Mouse (Mus musculus) liver, embryonic 14.5 days (tissue): ENCODE measurements at regions not wholly inside any gene's neighbourhood (a gene's known extent, or its start where the extent isn't known, plus 50 kb on each side); places are given as distances from the start of the nearest gene placed in this dataset.

Source experiments
- ATAC-seq: fragments of 200-750 bp; cut with Nextera tagmentation; 2 replicates; pipeline ENCODE4 v1.8.0; 2017; ENCODE audit warnings: moderate number of reproducible peaks, mild to moderate bottlenecking, moderate library complexity; ENCODE audit not compliant: insufficient read depth
- DNase-seq, 3 experiments: peaks; one replicate each; pipeline ENCODE4 v3.0.0-alpha.2; 2012 to 2013; ENCODE audit warnings: low read depth in 3 of 3, low spot score in 3 of 3
- H3K27ac ChIP-seq: fragments of 300-500 bp; sonication (generic); 2 replicates; pipeline ENCODE4 v1.5.1; 2014; ENCODE audit warnings: moderate library complexity, mild to moderate bottlenecking, control low read depth, inconsistent platforms
- H3K27me3 ChIP-seq: fragments of 300-500 bp; sonication (generic); 2 replicates; pipeline ENCODE4 v1.6.1; 2014; ENCODE audit warnings: mild to moderate bottlenecking, low read length, moderate library complexity; ENCODE audit not compliant: control insufficient read depth, insufficient read depth
- H3K36me3 ChIP-seq: fragments of 300-500 bp; sonication (generic); replicated peaks from 2 replicates; pipeline ENCODE4 v1.6.1; 2014; ENCODE audit warnings: low read depth; ENCODE audit not compliant: control insufficient read depth, insufficient read depth
- H3K4me1 ChIP-seq, 2 experiments: fragments of 200-500 bp in 1 of 2; fragments of 300-500 bp in 1 of 2; sonication (generic) in 1 of 2; replicated peaks; 2 replicates each; pipeline ENCODE4 v1.6.1; 2012 to 2014; ENCODE audit warnings: antibody characterized with exemption in 1 of 2, inconsistent platforms in 1 of 2, low read length in 1 of 2; ENCODE audit not compliant: control insufficient read depth in 2 of 2, insufficient read depth in 2 of 2
- H3K4me2 ChIP-seq: fragments of 300-500 bp; sonication (generic); 2 replicates; pipeline ENCODE4 v1.6.1; 2014; ENCODE audit warnings: low read depth, mild to moderate bottlenecking, control low read depth, moderate library complexity
- H3K4me3 ChIP-seq, 2 experiments: fragments of 200-500 bp in 1 of 2; fragments of 300-500 bp in 1 of 2; sonication (generic) in 1 of 2; 2 replicates each; pipeline ENCODE4 v1.5.1; 2012 to 2014; ENCODE audit warnings: low read depth in 2 of 2, low read length in 2 of 2, mild to moderate bottlenecking in 2 of 2, control low read depth in 1 of 2, inconsistent platforms in 1 of 2, moderate library complexity in 1 of 2; ENCODE audit not compliant: insufficient read depth in 1 of 2
- H3K9ac ChIP-seq: fragments of 300-500 bp; sonication (generic); replicated peaks from 2 replicates; pipeline ENCODE4 v1.6.1; 2014; ENCODE audit warnings: mild to moderate bottlenecking, control low read depth, moderate library complexity
- H3K9me3 ChIP-seq: fragments of 300-500 bp; sonication (generic); 2 replicates; pipeline ENCODE4 v1.6.1; 2016; ENCODE audit warnings: low read length, mixed read lengths; ENCODE audit not compliant: control insufficient read depth
- CTCF ChIP-seq: IDR thresholded peaks from 2 replicates; pipeline ENCODE4 v1.5.1; 2016; ENCODE audit warnings: antibody characterized with exemption, low read depth, control low read depth
- EP300 ChIP-seq: IDR thresholded peaks from 2 replicates; pipeline ENCODE4 v1.6.1; 2016; ENCODE audit warnings: antibody characterized with exemption, low read depth
- WGBS: fragments of 180-500 bp; shearing (Covaris S2); extraction: QIAGEN DNeasy Blood & Tissue Kit; methylation state at CpG from one replicate; pipeline ENCODE4 v1.1.7; 2014; ENCODE audit not compliant: insufficient replicate concordance; 5-methylcytosine and 5-hydroxymethylcytosine counted together

- Histone ChIP-seq H3K9me3 (no peaks in the 10 kb centered on the region), H3K36me3 (no peaks in the 10 kb centered on the region), H3K9ac (no peak overlapping the region), H3K4me3 (no peak overlapping the region), H3K27me3 (no peaks in the 10 kb centered on the region), H3K4me2 (no peak overlapping the region), H3K27ac (no peak overlapping the region), H3K4me1 (peaks cover 0 to 6% of the 10 kb centered on the region in 2 experiments; a peak in 1 of 4 replicates)
- peak; percentile 33; the same call in 1 of the 2 replicates for ATAC-seq
- DNase-seq: no peak
- 49% methylated on average over 1 of the region's 1 CpGs for WGBS
- TF ChIP-seq EP300 (no peak), CTCF (no peak)
Measured at GRCm38 (mm10) chr1:76050264-76050663, 504.2 kb downstream of the Slc4a3 start.

- WGBS: 64% methylated on average over 10 of the region's 10 CpGs
- ATAC-seq: no peak
Measured at GRCm38 (mm10) chr1:76053378-76054171, 507.5 kb downstream of the Slc4a3 start.

GRCm38 (mm10) chr1:76065783-76066182 is 519.7 kb downstream of the Slc4a3 start:
- H3K4me3 ChIP-seq: no peak overlapping the region
- no peaks in the 10 kb centered on the region for H3K4me1 ChIP-seq
- H3K36me3 ChIP-seq: no peaks in the 10 kb centered on the region
- H3K9me3 ChIP-seq: no peaks in the 10 kb centered on the region
- 64% methylated on average over 6 of the region's 6 CpGs for WGBS
- no peak overlapping the region for H3K27ac ChIP-seq
- H3K9ac ChIP-seq: no peak overlapping the region
- no peak overlapping the region for H3K4me2 ChIP-seq
- no peaks in the 10 kb centered on the region for H3K27me3 ChIP-seq
- DNase-seq (no peak), ATAC-seq (no peak)
- TF ChIP-seq EP300 (no peak), CTCF (no peak)

More at GRCm38 (mm10) chr1:76053378-76054171, 507.5 kb downstream of the Slc4a3 start:
- Histone ChIP-seq H3K4me1 (peaks cover 0 to 6% of the 10 kb centered on the region in 2 experiments; a peak in 1 of 4 replicates), H3K4me3 (no peak overlapping the region), H3K9ac (no peak overlapping the region), H3K4me2 (no peak overlapping the region), H3K27me3 (no peaks in the 10 kb centered on the region), H3K9me3 (no peaks in the 10 kb centered on the region), H3K27ac (no peak overlapping the region), H3K36me3 (no peaks in the 10 kb centered on the region)
- DNase-seq: no peak
- TF ChIP-seq CTCF (no peak), EP300 (no peak)

- ATAC-seq (no peak), DNase-seq (no peak)
- WGBS: 76% methylated on average over 16 of the region's 16 CpGs
- no peak overlapping the region for H3K27ac ChIP-seq
- H3K4me1 ChIP-seq: no peaks in the 10 kb centered on the region
- no peak overlapping the region for H3K4me2 ChIP-seq
- H3K9ac ChIP-seq: no peak overlapping the region
- TF ChIP-seq CTCF: no peak
- TF ChIP-seq EP300: no peak
- no peaks in the 10 kb centered on the region for H3K36me3 ChIP-seq
- H3K4me3 ChIP-seq: no peak overlapping the region
- no peaks in the 10 kb centered on the region for H3K27me3 ChIP-seq
- no peaks in the 10 kb centered on the region for H3K9me3 ChIP-seq
Measured at GRCm38 (mm10) chr1:76070831-76071321, 524.8 kb downstream of the Slc4a3 start.

- DNase-seq (no peak), ATAC-seq (no peak)
- Histone ChIP-seq H3K9ac (no peak overlapping the region), H3K36me3 (no peaks in the 10 kb centered on the region), H3K27ac (no peak overlapping the region), H3K27me3 (no peaks in the 10 kb centered on the region), H3K4me2 (no peak overlapping the region), H3K4me3 (no peak overlapping the region), H3K4me1 (no peaks in the 10 kb centered on the region), H3K9me3 (no peaks in the 10 kb centered on the region)
- TF ChIP-seq EP300: no peak
- no peak for TF ChIP-seq CTCF
- WGBS: 39% methylated on average over 3 of the region's 3 CpGs
Measured at GRCm38 (mm10) chr1:76075213-76075612, 529.1 kb downstream of the Slc4a3 start.
